In the genomic region with DNA sequence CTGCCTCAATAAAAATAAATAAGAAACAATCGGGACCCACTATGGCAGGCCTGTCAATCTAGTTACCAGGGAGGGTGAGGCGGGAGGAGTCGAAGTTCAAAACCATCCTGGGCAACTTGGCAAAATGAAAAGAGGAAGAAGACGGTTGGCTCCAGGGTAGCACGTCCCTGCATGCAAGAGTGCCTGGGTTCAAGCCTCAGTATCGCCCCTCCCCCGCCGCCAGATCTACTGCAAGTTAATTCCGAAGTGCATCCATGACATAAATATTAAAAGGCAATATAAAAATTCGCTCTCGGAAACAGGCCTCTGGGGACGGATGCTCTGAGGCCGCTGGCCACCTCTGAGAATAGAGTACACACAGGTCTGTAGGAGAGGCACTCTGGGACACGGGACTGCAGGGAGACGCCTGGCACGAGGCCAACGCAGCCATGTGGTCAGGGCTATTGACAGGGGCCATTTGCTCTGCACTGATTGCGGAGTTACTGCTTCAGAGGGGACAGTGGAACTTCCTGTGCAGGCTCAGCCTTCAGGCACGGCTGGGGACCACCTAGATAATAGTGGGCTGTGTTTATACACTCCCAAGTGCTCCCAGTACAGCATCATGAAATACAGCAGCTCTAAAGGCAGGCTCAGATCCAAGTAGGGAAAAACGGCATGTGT, we compare ENCODE assay signal across 8 mouse cellular contexts. TPM values are rescaled to one million over a fixed set of nuclear protein-coding genes. Genes with fewer than 3 reads are reported as not detected.
DNase-seq lines count a peak whose midpoint lies in the region.

No protein-coding gene starts in this region.

- H3K4me1 ChIP-seq in limb, embryonic 10.5 days = peaks cover 73% of the 10 kb centered on the region

- H3K27me3 ChIP-seq in limb, embryonic 10.5 days (ENCODE audit: low read depth, poor library complexity, severe bottlenecking) = no peaks in the 10 kb centered on the region

- no peaks in the 10 kb centered on the region for H3K9me3 ChIP-seq in limb, embryonic 10.5 days (replicated peaks)

- peak overlapping the region; percentile 6; the same call in 1 of the 2 replicates for H3K4me3 ChIP-seq in limb, embryonic 10.5 days

- 46% methylated on average over 20 of the region's 20 CpGs for WGBS in limb, embryonic 10.5 days

- intact Hi-C loops in heart, postnatal 36 days (cut with DNase I) = no loop called here

- H3K36me3 ChIP-seq in limb, embryonic 10.5 days = no peaks in the 10 kb centered on the region

- DNase-seq in spleen, adult 18-20 months = peak; percentile 42 to 54
- no peak for DNase-seq in spleen, postnatal 14 days (ENCODE audit: low spot score in 2 of 2)
- DNase-seq in embryo, embryonic 11 days = peak; percentile 70
- DNase-seq in heart, postnatal 36 days = peak; percentile 62 to 68
- DNase-seq in limb, embryonic 10.5 days (ENCODE audit: low spot score) = peak; percentile 69
- peak; percentile 71 for DNase-seq in mesoderm, embryonic 11.5 days (ENCODE audit: low read depth, low spot score)
- peak; percentile 52 for DNase-seq in testis, postnatal 14 days (ENCODE audit: low spot score)
- no peak for DNase-seq in spleen, postnatal 4 days (ENCODE audit: low spot score in 2 of 2)

- peak overlapping the region; percentile 83 for H3K27ac ChIP-seq in limb, embryonic 10.5 days

RNA-seq across cellular contexts. Expression of a gene that starts 8.9 kb away (rescaled TPM):
- 10 to 100 TPM; 17.5 to 19.0 TPM for total RNA-seq in heart, postnatal 36 days (2021)
- polyA plus RNA-seq in limb, embryonic 10.5 days (2016; fragmentation: Nextera tagmentation; extraction: Ambion mirVana) = 53.2 and 94.6 TPM in 2 replicates

RNA-seq across cellular contexts. Expression of a gene that starts 30.6 kb away (rescaled TPM):
- total RNA-seq in heart, postnatal 36 days (2021) = 1 to 10 TPM; 2.5 to 2.6 TPM
- 7.2 and 7.9 TPM in 2 replicates for polyA plus RNA-seq in limb, embryonic 10.5 days (2016; fragmentation: Nextera tagmentation; extraction: Ambion mirVana)

RNA-seq across cellular contexts. Expression of a gene that starts 53.2 kb away (rescaled TPM):
- 10 to 100 TPM; 11.1 to 13.3 TPM for total RNA-seq in heart, postnatal 36 days (2021)
- 13.1 and 14.6 TPM in 2 replicates for polyA plus RNA-seq in limb, embryonic 10.5 days (2016; fragmentation: Nextera tagmentation; extraction: Ambion mirVana)

Comparison
In these comparisons a context has a peak if more than half of its experiments do, and no peak if none do; other contexts are left out.
1. DNase-seq: peak in spleen, adult 18-20 months (2 of 2), embryo, embryonic 11 days (single experiment), heart, postnatal 36 days (2 of 2), limb, embryonic 10.5 days (single experiment), mesoderm, embryonic 11.5 days (single experiment) and testis, postnatal 14 days (single experiment); none in spleen, postnatal 14 days (0 of 2) and spleen, postnatal 4 days (0 of 2).